Mouse (Mus musculus) heart, embryonic 12.5 days (tissue): ENCODE results near the gene Sema7a. TPM values are rescaled to one million over a fixed set of nuclear protein-coding genes. Genes with fewer than 3 reads are reported as not detected.

ENCODE experiments used
- ATAC-seq: fragments of 200-750 bp; cut with Nextera tagmentation; 2 replicates; pipeline ENCODE4 v1.8.0; 2017; ENCODE audit warnings: moderate TSS enrichment, moderate library complexity; ENCODE audit not compliant: insufficient number of reproducible peaks, low FRiP score
- H3K27ac ChIP-seq: fragments of 300-500 bp; sonication (generic); 2 replicates; pipeline ENCODE4 v1.5.1; 2016; ENCODE audit warnings: mild to moderate bottlenecking, moderate library complexity; ENCODE audit not compliant: poor library complexity, severe bottlenecking
- H3K27me3 ChIP-seq: fragments of 300-500 bp; sonication (generic); replicated peaks from 2 replicates; pipeline ENCODE4 v1.6.1; 2016; ENCODE audit warnings: mild to moderate bottlenecking, moderate library complexity
- H3K36me3 ChIP-seq: fragments of 300-500 bp; sonication (generic); 2 replicates; pipeline ENCODE4 v1.6.1; 2016; ENCODE audit warnings: mild to moderate bottlenecking, moderate library complexity
- H3K4me1 ChIP-seq: fragments of 300-500 bp; sonication (generic); replicated peaks from 2 replicates; pipeline ENCODE4 v1.6.1; 2016; ENCODE audit warnings: mild to moderate bottlenecking
- H3K4me2 ChIP-seq: fragments of 300-500 bp; sonication (generic); 2 replicates; pipeline ENCODE4 v1.6.1; 2016; ENCODE audit warnings: mild to moderate bottlenecking, moderate library complexity
- H3K4me3 ChIP-seq: fragments of 300-500 bp; sonication (generic); 2 replicates; pipeline ENCODE4 v1.5.1; 2016; ENCODE audit warnings: mild to moderate bottlenecking
- H3K9ac ChIP-seq: fragments of 300-500 bp; sonication (generic); 2 replicates; pipeline ENCODE4 v1.6.1; 2016; ENCODE audit warnings: mild to moderate bottlenecking, moderate library complexity
- H3K9me3 ChIP-seq: fragments of 300-500 bp; sonication (generic); replicated peaks from 2 replicates; pipeline ENCODE4 v1.6.1; 2016; ENCODE audit warnings: mild to moderate bottlenecking, moderate library complexity
- WGBS: fragments of 180-500 bp; shearing (Covaris S2); methylation state at CpG from one replicate; pipeline ENCODE4 v1.1.7; 2016; 5-methylcytosine and 5-hydroxymethylcytosine counted together
- polyA plus RNA-seq: library from polyadenylated mRNA; unstranded; fragments of >200 nt; fragmentation: Nextera tagmentation; extraction: Ambion mirVana; gene quantifications from 2 replicates; pipeline ENCODE4 v1.2.1, GENCODE M21; 2016

The Sema7a gene
- polyA plus RNA-seq, 1 experiment from 2014 or later, result 0.14 TPM

GRCm38 (mm10) chr9:57940349-57940794 lies 460 bp downstream of the Sema7a start:
- Histone ChIP-seq H3K4me1 (peaks cover 13% of the 10 kb centered on the region), H3K36me3 (no peaks in the 10 kb centered on the region), H3K9ac (peak overlapping the region; percentile 70), H3K27ac (no peak overlapping the region), H3K4me2 (peak overlapping the region; percentile 93), H3K9me3 (no peaks in the 10 kb centered on the region), H3K4me3 (peak overlapping the region; percentile 58), H3K27me3 (peaks cover 73% of the 10 kb centered on the region)
- peak; percentile 56 for ATAC-seq
- WGBS, result under 1% methylated on average over 44 of the region's 44 CpGs

- Histone ChIP-seq H3K9me3 (no peaks in the 10 kb centered on the region), H3K27ac (no peak overlapping the region), H3K4me1 (peaks cover 13% of the 10 kb centered on the region), H3K4me2 (peak overlapping the region; percentile 93), H3K4me3 (peak overlapping the region; percentile 58), H3K9ac (peak overlapping the region; percentile 70), H3K36me3 (no peaks in the 10 kb centered on the region), H3K27me3 (peaks cover 80% of the 10 kb centered on the region)
- no peak for ATAC-seq
- 3% methylated on average over 28 of the region's 28 CpGs for WGBS
These were observed 1.1 kb downstream of the Sema7a start for GRCm38 (mm10) chr9:57940861-57941638.

GRCm38 (mm10) chr9:57942039-57942438 lies 2.1 kb downstream of the Sema7a start:
- Histone ChIP-seq H3K9me3 (no peaks in the 10 kb centered on the region), H3K4me2 (no peak overlapping the region), H3K27ac (no peak overlapping the region), H3K36me3 (no peaks in the 10 kb centered on the region), H3K4me1 (peaks cover 13% of the 10 kb centered on the region), H3K9ac (no peak overlapping the region), H3K27me3 (peaks cover 80% of the 10 kb centered on the region), H3K4me3 (no peak overlapping the region)
- ATAC-seq, result no peak
- WGBS, result 47% methylated on average over 2 of the region's 2 CpGs

- ATAC-seq, result no peak
- no peak overlapping the region for H3K9ac ChIP-seq
- peaks cover 13% of the 10 kb centered on the region for H3K4me1 ChIP-seq
- no peak overlapping the region for H3K4me3 ChIP-seq
- H3K27me3 ChIP-seq, result peaks cover 82% of the 10 kb centered on the region
- no peak overlapping the region for H3K4me2 ChIP-seq
- WGBS, result 13% methylated on average over 2 of the region's 2 CpGs
- H3K27ac ChIP-seq, result no peak overlapping the region
- H3K36me3 ChIP-seq, result no peaks in the 10 kb centered on the region
- H3K9me3 ChIP-seq, result no peaks in the 10 kb centered on the region
These were observed 3.2 kb downstream of the Sema7a start for GRCm38 (mm10) chr9:57943067-57943466.

DNA sequence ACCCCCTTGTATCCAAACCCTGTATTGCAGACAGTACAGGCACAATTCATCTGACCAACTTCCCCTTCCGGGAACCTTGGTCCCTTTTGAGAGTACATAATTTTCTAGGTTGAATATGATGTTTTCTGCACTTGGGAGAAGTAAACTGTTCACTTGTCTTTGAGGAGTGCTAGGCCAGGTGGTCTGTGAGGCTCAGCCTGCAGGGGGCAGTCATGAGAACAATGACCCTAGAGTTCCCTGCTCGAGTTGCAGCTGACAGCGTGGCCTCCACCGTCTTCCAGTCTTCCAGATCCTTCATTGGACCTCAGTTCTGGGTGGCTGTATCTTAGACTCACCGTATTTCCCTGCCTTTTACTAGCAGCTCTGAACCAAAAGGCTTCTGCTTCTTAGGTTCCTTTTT lies 4.7 kb downstream of the Sema7a start:
- Histone ChIP-seq H3K4me1 (peaks cover 14% of the 10 kb centered on the region), H3K27me3 (peaks cover 81% of the 10 kb centered on the region), H3K9me3 (no peaks in the 10 kb centered on the region), H3K4me2 (no peak overlapping the region), H3K9ac (no peak overlapping the region), H3K36me3 (no peaks in the 10 kb centered on the region), H3K27ac (no peak overlapping the region), H3K4me3 (no peak overlapping the region)
- ATAC-seq, result no peak
- WGBS, result 25% methylated on average over 5 of the region's 5 CpGs

GRCm38 (mm10) chr9:57945771-57946616 lies 6.1 kb downstream of the Sema7a start:
- H3K4me1 ChIP-seq, result peaks cover 18% of the 10 kb centered on the region
- no peaks in the 10 kb centered on the region for H3K9me3 ChIP-seq
- peaks cover 69% of the 10 kb centered on the region for H3K27me3 ChIP-seq
- no peak overlapping the region for H3K4me3 ChIP-seq
- no peak overlapping the region for H3K4me2 ChIP-seq
- ATAC-seq, result no peak
- WGBS, result 58% methylated on average over 8 of the region's 8 CpGs
- no peak overlapping the region for H3K27ac ChIP-seq
- H3K36me3 ChIP-seq, result no peaks in the 10 kb centered on the region
- no peak overlapping the region for H3K9ac ChIP-seq

DNA sequence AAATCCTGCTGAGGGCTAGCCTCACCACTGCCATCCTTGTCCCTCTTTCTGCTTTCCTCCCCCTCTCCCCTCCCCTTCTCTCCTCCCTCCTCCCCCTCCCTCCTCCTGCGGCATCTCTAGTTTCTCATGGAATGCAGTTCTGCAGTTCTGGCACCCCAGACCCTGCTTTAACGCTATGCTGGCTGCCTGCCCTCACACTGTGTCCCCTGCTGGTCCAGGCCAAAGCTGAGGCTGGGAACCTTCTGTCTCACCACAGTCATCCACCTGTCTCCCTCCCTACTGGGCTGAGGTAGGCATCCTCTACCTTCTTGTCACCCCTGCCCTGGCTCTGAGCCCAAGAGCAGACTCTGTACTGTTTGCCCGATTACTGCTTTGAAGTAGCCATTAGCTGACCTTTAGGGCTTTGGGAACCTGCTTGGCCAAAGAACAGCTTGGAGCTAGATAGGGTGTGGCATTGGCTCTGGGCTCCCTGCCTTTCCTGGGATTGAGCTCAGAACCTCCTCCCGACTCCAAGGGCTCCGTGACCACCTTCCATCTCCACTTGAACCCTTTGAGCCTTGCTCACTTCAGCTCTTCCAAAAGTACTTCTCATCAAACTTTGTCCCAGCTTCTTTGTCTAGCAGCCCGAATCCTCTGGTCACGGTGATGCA lies 7.6 kb downstream of the Sema7a start:
- H3K9ac ChIP-seq, result no peak overlapping the region
- no peaks in the 10 kb centered on the region for H3K9me3 ChIP-seq
- 52% methylated on average over 7 of the region's 7 CpGs for WGBS
- H3K4me3 ChIP-seq, result no peak overlapping the region
- peaks cover 16% of the 10 kb centered on the region for H3K4me1 ChIP-seq
- peaks cover 61% of the 10 kb centered on the region for H3K27me3 ChIP-seq
- no peaks in the 10 kb centered on the region for H3K36me3 ChIP-seq
- no peak overlapping the region for H3K27ac ChIP-seq
- ATAC-seq, result no peak
- H3K4me2 ChIP-seq, result no peak overlapping the region

DNA sequence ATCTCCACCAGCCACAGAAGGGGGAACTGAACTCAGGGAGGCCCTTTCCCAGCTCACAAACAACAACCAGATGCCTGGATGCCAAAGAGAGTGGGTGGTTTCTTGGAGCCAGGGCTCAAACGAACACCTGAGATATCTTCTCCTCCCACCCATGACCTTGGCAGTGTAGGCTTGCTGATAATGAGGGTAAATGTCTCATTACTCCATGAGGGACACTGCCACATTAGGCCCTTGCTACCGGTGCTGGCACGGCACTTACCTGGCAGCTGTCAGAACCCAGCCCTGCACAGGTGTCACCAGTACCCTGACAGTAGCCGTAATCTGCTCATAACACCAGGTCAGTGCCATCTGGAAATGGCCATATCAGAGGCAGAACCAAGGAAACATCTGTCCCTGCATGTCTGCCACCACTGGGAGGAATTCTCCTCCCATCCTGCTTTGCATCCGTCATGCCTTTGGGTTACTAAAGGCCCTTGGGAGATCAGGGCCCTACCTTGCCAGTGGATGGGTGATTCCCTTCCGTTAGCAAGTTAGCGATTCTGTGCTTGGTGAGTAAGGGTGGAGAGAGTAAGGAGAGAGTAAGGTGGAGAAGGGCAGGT lies 8.5 kb downstream of the Sema7a start:
- H3K9ac ChIP-seq, result no peak overlapping the region
- H3K4me2 ChIP-seq, result no peak overlapping the region
- WGBS, result 77% methylated on average over 7 of the region's 7 CpGs
- no peak for ATAC-seq
- no peaks in the 10 kb centered on the region for H3K36me3 ChIP-seq
- no peaks in the 10 kb centered on the region for H3K9me3 ChIP-seq
- peaks cover 16% of the 10 kb centered on the region for H3K4me1 ChIP-seq
- no peak overlapping the region for H3K4me3 ChIP-seq
- peaks cover 54% of the 10 kb centered on the region for H3K27me3 ChIP-seq
- no peak overlapping the region for H3K27ac ChIP-seq

DNA sequence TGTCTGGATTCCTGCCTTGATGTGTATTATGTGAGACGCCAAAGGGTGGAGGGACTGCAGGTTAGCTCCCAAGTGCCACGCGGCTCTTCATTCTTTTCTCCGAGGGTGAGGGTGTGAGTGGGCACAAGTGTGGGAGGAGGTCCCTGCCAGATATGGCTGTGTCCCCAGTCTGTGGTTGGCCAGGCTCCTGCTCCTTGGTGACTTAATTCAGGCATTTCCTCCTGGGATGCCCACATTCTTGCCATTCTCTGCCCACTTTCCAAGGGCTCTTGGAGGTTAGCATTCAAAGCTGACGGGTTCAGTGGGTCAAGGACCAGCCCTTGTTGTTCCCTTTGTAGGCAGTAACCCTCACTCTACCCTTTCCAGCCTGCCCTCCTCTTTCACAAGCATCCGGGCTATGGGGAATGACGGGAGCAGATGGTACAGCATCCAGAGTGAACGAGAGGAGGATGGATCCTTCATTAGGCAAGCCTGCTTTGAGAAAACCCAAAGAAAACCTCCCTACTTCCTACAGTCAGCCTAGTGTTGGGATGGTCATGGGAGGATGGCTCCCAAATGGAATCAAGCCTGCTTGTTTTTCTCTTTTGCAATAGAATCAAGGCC lies 9.3 kb downstream of the Sema7a start:
- H3K4me3 ChIP-seq, result no peak overlapping the region
- peaks cover 16% of the 10 kb centered on the region for H3K4me1 ChIP-seq
- H3K27me3 ChIP-seq, result peaks cover 48% of the 10 kb centered on the region
- H3K36me3 ChIP-seq, result no peaks in the 10 kb centered on the region
- H3K27ac ChIP-seq, result no peak overlapping the region
- WGBS, result 85% methylated on average over 8 of the region's 8 CpGs
- no peak overlapping the region for H3K9ac ChIP-seq
- no peak for ATAC-seq
- H3K4me2 ChIP-seq, result no peak overlapping the region
- no peaks in the 10 kb centered on the region for H3K9me3 ChIP-seq

DNA sequence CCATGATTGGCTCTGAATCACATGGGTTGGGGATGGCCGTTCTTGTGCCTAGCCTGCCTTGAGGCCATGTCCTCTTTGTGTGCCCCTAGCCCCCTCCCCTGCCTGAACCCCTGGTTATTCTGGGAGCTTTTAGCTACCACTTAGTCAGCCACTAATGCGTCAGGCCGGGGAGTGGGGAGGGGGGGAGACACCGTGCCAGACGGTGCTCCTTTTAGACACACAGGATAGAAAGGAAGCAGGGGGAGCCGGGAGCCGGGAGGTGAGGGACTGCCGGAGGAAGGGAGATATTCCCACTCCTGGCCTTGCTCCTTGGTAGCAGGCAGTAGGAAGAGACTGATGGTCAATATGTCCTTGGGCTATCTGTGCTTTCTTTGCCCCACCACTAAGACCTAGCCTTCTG lies 10.0 kb downstream of the Sema7a start:
- ATAC-seq, result no peak
- Histone ChIP-seq H3K9me3 (no peaks in the 10 kb centered on the region), H3K4me2 (no peak overlapping the region; the same call in 1 of the 2 replicates), H3K27ac (no peak overlapping the region), H3K4me3 (no peak overlapping the region), H3K9ac (no peak overlapping the region), H3K36me3 (no peaks in the 10 kb centered on the region), H3K27me3 (peaks cover 44% of the 10 kb centered on the region), H3K4me1 (peaks cover 16% of the 10 kb centered on the region)
- 11% methylated on average over 8 of the region's 8 CpGs for WGBS
